Comparison of ENCODE assay signal across 10 mouse cellular contexts in genomic region chr2:61354104-61354503, GRCm38 (mm10).
DNase-seq lines count a peak whose midpoint lies in the region; ATAC-seq and TF ChIP-seq lines count a peak whose summit lies in the region.
"Had no signal": no experiment of that assay in that cellular context is flagged by ENCODE, and none has a peak within 500 bp of the region (broad histone marks: within the 10 kb centered on the region; RNA-seq: fewer than 3 reads in every experiment).

No protein-coding gene starts in this region.

- H3K9me3 ChIP-seq in lung, postnatal 0 days (ENCODE audit: low read length): no peaks in the 10 kb centered on the region
- H3K9me3 ChIP-seq: hindbrain, embryonic 13.5 days had no signal

- H3K9ac ChIP-seq in lung, postnatal 0 days (replicated peaks; ENCODE audit: low read depth): no peak overlapping the region
- H3K9ac ChIP-seq: hindbrain, embryonic 13.5 days had no signal

- H3K27ac ChIP-seq in kidney, adult 2 months (ENCODE audit: insufficient read depth, low read depth, low read length): no peak overlapping the region
- no peak overlapping the region for H3K27ac ChIP-seq in lung, postnatal 0 days (ENCODE audit: low read length)
- H3K27ac ChIP-seq: hindbrain, embryonic 13.5 days had no signal

- 60% methylated on average over 8 of the region's 8 CpGs for WGBS in kidney, adult 2 months
- 55% methylated on average over 8 of the region's 8 CpGs for WGBS in lung, postnatal 0 days

- no peaks in the 10 kb centered on the region for H3K4me1 ChIP-seq in kidney, adult 2 months (ENCODE audit: control insufficient read depth, insufficient read depth, low read length)
- no peaks in the 10 kb centered on the region for H3K4me1 ChIP-seq in lung, postnatal 0 days (ENCODE audit: insufficient read depth, low read depth, low read length)
- H3K4me1 ChIP-seq: hindbrain, embryonic 13.5 days had no signal

- H3K36me3 ChIP-seq in kidney, adult 2 months (ENCODE audit: control insufficient read depth, insufficient read depth, low read length): no peaks in the 10 kb centered on the region
- H3K36me3 ChIP-seq in lung, postnatal 0 days (ENCODE audit: insufficient read depth, low read length): no peaks in the 10 kb centered on the region
- H3K36me3 ChIP-seq: hindbrain, embryonic 13.5 days had no signal

- TF ChIP-seq CTCF in kidney, adult 2 months (conservative IDR thresholded peaks at IDR 0.05; ENCODE audit: insufficient read depth, insufficient read length, low read depth, low read length): no peak
- no peak for TF ChIP-seq CTCF in lung, postnatal 0 days (IDR thresholded peaks at IDR 0.05)

- no peak overlapping the region for H3K4me2 ChIP-seq in lung, postnatal 0 days (replicated peaks; ENCODE audit: low read depth, low read length)
- H3K4me2 ChIP-seq: hindbrain, embryonic 13.5 days had no signal

- no peak overlapping the region for H3K4me3 ChIP-seq in kidney, adult 2 months (ENCODE audit: insufficient read depth, low read depth, low read length)
- H3K4me3 ChIP-seq in lung, postnatal 0 days (ENCODE audit: low read depth, low read length): no peak overlapping the region
- H3K4me3 ChIP-seq: hindbrain, embryonic 13.5 days had no signal

- peak; percentile 23 for DNase-seq in kidney, adult 2 months
- DNase-seq in kidney, adult 9 months: no peak
- peak; percentile 72 for DNase-seq in embryo, embryonic 10.5 days (ENCODE audit: low spot score)
- peak; percentile 30 to 40 for DNase-seq in gastrocnemius, adult 8-10 months (ENCODE audit: low spot score in 2 of 2)
- peak; percentile 15 for DNase-seq in lung, postnatal 0 days (ENCODE audit: low spot score)
- no peak for DNase-seq in right cerebral cortex, postnatal 14 days
- no peak for DNase-seq in right cerebral cortex, postnatal 4 days
- DNase-seq: thymus, postnatal 36 days had no signal

- no peak for TF ChIP-seq POLR2A in kidney, adult 2 months (IDR thresholded peaks at IDR 0.05; ENCODE audit: low read depth, low read length)

- ATAC-seq in lung, postnatal 0 days: no peak
- ATAC-seq in megakaryocyte-erythroid progenitor cell, adult 5-6 weeks (replicated peaks; ENCODE audit: low FRiP score, low TSS enrichment, poor library complexity, severe bottlenecking): no peak

- no peaks in the 10 kb centered on the region for H3K27me3 ChIP-seq in kidney, adult 2 months (replicated peaks; ENCODE audit: control insufficient read depth, insufficient read depth, low read length)
- H3K27me3 ChIP-seq in lung, postnatal 0 days (replicated peaks; ENCODE audit: insufficient read depth, low read length): no peaks in the 10 kb centered on the region
- H3K27me3 ChIP-seq: hindbrain, embryonic 13.5 days had no signal

- TF ChIP-seq EP300 in lung, postnatal 0 days (IDR thresholded peaks at IDR 0.05): no peak

Comparison
In these comparisons a context has a peak if more than half of its experiments do, and no peak if none do; other contexts are left out.
1. DNase-seq: peak in kidney, adult 2 months (single experiment), embryo, embryonic 10.5 days (single experiment), gastrocnemius, adult 8-10 months (2 of 2) and lung, postnatal 0 days (single experiment); none in kidney, adult 9 months (single experiment), right cerebral cortex, postnatal 14 days (single experiment) and right cerebral cortex, postnatal 4 days (single experiment).